Mouse (Mus musculus) heart, adult 11 months (tissue): Measurements from ENCODE around the gene Ttc33.
A peak's percentile ranks its signal among the peaks of the same experiment; 100 is the strongest.

Experiments used
- DNase-seq: peaks from one replicate; pipeline ENCODE4 v3.0.0; 2022

The Ttc33 gene

DNA sequence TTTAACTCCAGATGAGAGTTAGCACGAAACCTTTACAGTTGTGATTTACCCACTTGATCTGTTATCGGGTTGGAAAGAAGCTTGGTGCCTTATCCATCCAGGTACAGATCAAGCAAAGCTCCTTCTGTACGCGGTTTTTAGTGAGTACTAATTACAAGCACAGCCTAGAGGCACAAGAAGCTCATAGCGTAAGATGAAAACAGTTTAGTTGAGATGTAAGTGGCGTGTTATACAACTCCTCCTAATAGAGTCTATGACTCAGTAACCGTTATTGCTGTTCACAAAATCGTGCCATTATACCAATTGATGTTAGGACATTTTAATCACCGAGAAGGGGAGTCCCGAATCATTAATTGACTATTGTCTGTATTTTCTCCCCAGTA lies 959 bp downstream of the Ttc33 start:
- no peak for DNase-seq

DNA sequence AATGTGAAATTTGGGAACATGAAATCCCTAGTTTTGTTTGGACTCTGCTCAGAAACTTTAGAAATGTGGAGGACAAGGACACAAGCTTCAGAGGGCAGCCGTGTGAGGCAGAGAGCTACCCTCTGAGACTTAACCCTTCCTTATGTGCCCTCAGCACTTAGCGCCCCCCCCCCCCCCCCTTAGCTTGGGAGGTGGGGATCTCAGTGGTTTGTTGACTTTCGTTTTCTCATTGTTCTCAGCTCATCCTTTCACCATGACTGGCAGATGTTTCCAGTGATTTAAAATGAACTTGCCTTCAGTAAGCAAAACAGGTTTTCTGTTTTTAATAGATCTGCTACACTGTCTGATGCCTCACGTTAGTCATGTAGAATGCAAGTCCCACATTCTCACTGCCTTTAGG lies 1.8 kb downstream of the Ttc33 start:
- no peak for DNase-seq

DNA sequence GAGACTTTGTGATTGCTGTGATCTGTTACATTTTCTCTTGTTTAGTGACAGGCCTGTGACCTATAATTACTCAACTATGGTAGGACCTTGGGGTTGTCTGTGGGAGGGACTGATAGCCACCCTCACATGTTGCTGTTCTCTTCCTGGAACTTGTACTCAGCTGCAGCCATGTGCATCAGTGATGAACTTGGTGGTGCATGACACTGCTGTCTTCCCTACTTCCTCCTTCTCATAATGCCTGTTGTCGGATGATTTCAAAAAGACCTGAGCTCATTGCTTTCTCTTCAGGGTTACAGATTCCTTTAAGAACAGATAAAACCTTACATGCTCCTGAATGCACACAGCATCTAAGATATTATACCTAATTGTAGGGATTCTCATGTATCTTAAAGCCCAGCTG lies 2.7 kb downstream of the Ttc33 start:
- DNase-seq = no peak

DNA sequence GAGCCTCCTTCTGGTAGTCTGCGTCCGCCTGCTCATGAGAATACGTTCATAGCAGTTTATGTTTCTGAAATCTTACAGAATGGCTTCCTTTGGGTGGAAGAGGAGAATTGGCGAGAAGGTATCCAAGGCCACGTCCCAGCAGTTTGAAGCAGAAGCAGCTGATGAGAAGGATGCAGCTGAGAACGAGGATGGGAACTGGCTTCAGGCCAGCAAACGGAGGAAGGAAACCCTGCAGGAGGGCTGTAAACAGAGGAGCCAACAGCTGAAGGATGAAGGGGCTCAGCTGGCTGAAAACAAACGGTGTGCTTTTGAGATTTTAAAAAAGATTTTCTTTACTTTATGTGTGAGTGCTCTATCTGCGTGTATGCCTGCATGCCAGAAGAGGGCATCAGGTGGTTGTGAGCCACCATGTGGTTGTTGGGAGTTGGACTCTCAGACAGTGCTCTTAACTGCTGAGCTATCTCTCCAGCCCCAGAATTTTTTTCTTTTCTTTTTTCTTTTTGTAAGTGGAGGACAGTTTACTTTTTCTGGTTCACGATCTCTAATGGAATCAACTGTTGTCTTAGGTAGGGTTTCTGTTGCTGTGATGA lies 4.3 kb downstream of the Ttc33 start:
- DNase-seq = peak; percentile 93

DNA sequence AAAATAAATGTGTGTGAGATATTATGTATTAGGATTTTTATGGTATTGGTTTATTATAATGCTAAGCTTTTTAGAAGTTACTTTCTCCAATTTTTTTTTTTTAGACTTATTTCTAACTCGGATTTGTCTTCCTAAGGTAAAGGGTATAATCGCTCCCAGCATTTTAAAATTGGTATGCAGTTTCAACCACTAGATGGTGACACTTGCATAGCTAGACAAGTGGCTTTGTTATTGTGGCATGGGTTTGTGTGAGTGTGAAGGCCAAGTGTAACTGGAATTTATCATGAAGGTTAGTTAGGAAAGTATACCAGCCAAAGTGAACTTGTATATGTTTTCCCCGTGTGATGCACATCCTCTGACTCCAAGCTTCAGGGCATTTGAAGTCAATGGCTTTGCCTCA lies 8.5 kb downstream of the Ttc33 start:
- DNase-seq = no peak

DNA sequence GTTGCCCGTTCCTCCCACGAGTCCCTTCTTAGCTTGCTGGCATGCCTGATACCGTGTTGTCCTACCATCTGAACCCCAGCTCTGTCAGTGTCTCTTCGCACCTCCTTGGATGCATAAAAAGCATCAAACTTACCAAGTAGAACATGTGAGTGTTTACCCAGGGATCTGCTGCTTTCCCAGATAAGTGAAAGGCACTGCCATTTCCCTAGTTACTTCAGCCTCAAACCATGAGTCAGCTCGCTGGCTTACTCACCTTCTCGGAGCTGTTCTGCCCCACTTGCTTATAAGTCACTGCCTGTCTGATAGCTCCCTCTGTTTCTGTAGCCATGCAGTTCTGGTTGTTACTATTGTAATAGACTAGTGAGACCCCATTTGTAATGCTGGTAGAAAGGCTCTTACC lies 9.1 kb downstream of the Ttc33 start:
- DNase-seq = no peak

DNA sequence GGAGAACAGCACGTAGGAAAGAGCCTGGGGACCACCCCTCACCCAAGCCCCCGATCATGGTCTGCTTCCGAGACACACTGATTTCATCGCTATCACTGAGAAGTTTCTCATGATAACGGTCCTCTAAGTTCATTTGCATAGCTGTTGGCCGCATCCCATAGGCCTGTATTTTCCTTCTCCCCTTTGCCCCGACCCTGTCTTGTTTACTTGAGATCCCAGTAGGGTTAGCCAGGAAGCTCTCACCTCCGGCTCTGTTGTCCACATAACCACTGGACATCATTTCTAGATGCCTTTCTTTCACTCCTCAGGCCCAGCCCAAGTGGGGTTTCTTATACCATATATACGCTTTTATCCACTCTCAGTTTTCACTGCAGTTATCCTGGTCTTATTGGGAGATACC lies 9.6 kb downstream of the Ttc33 start:
- no peak for DNase-seq

DNA sequence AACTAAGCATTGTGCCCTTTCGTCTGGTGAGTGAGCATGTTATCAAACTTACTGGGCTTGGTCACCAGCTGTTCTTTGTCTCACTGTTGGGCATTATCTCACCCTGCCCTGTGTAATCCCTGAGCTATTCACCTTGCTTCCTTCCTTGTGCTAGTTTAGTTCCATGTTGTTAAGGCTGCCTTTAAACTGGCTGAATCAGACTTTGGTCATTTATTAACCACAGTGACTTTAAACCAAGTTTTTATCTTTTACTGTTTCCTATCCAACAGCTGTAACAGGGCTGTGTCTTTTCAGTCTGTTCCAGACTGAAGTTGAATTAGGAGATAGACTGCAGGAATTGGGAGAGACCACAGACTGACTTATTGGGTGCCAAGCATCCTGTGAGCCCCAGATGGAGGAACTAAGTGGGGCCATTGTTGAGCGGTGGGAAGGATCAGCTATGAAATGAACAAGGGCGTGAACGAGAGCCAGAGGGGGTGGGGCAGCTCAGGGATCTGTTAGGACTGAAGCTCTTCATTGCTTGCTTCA lies 10.7 kb downstream of the Ttc33 start:
- peak; percentile 96 for DNase-seq

DNA sequence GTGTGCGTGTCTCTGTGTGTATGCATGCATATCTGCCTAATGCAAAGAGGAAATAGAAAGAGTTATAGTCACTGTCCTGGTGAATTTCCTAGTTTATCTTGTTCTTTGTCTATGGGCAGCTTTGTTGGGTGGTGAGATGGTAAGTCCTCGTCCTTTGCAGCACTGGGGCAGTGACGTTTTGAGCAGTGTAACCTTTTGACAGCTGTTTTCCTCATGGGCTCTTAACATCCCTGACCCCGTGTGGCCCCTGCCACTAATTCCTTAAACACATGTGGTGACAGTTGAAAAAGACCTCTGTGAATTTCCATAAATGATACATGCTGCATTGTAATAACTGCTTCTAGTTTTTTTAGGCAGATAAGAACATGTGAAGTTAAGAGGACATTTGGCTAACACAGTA lies 11.4 kb downstream of the Ttc33 start:
- DNase-seq = peak; percentile 91

DNA sequence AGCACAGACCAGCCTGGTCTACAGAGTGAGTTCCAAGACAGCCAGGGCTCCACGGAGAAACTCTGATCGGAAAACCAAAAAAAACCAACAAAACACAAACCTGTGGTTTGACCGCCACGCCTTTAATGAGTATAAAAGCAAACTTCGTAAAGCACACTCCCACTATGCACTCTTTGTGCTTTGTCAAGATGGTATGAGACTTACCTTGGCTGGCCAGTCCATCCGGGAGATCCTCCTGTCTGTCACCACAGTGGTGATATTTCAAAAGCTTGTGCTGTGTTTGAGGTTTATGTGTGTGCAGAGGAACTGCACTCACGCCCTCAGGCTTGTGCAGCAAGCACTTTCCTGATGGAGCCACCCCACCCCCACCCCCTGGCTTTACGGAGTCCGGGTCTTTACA lies 19.9 kb downstream of the Ttc33 start:
- DNase-seq = no peak

DNA sequence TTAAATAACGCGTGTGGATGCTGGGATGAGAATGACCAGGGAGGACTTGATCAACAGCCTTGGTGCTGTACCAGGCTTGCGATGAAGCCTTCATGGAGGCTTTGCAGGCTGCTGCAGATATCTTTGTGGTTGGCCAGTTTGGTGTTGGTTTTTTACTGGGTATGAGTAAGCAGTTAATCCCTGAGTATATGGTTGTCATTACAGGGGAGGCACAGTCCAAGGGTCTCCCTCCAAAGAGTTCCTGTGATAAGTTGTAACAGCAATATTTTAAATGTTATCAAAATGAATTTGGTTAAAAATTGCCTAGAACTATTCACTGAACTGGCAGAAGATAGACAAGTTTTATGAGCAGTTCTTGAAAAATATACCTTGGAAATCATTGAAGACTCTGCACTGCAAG lies 23.8 kb downstream of the Ttc33 start:
- no peak for DNase-seq

DNA sequence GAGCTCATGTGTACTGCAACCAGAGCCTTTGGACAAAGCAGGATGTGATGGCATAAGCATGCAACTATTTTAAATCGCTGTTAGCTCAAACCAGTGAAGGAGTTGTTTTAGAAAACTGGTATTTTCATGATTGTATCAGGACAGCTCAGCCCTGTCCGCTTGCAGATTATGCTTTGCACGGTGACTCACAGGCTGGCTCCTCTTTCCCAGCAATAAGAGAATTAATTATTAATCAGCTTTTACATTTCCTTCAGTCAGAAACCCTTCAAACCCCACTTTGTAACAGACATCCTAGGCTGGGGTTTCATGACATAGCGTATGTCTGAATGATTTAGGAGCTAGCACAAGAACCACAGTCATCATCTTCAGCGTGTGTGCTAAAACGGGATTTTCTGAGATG lies 35.2 kb downstream of the Ttc33 start:
- DNase-seq = peak; percentile 68

DNA sequence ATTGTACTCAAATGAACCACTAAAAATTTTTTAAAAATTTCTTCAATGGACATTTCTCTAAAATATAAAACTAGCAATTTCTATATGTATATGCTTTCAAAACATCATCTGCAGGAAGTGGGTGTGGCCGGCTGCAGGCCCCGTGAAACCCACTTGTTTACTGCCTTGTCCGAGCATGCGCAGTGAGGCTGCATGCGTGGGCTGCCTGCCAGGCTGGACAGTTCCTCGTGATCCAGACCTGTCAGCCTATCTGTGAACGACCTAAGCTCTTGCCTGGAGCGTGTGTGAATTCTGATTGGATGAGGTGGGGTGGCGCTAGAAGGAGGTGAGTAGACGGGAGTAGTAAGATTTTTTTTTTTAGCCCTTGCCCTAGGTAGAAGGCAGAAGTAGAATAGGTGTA lies 45.4 kb downstream of the Ttc33 start:
- DNase-seq = peak; percentile 73

DNA sequence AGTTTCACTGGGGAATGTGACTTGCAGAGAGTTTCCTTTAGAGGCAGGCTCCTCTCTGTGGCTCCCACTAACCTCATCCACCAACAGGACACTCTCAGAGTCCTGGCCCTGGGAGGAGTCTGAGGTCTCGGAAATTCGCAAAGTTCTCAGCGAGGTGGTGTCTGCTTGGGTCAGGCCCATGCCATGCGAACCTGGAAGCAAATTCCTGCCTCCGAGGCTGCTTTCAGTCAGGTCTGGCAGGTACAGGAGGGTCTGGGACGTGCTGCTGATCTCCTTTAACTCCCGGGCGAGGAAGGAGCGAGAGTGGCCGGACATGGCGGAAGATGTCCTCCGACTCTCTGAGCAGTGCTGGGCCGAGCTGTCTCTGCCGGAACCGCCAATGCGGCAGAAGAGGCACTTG lies 49.3 kb downstream of the Ttc33 start:
- DNase-seq = peak; percentile 86

DNA sequence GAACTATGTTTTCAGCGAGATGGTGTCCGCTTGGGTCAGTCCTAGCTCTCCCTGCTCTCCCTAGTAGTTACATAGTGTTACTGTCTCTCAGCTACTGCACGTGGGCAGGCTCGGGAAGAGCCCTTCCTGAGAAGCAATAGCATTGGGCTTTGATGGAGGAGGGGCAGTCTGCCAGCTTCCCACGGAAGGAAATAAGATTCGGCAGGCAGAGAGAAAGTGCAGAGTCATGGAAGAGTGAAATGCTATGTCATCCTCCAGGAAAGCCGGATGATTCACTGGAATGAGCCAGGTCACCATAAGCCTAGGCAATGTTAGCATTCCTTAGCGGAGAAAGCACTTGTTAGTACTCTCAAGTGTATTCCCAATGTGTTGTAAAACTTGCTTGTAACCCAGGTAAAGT lies 50.2 kb downstream of the Ttc33 start:
- peak; percentile 93 for DNase-seq

DNA sequence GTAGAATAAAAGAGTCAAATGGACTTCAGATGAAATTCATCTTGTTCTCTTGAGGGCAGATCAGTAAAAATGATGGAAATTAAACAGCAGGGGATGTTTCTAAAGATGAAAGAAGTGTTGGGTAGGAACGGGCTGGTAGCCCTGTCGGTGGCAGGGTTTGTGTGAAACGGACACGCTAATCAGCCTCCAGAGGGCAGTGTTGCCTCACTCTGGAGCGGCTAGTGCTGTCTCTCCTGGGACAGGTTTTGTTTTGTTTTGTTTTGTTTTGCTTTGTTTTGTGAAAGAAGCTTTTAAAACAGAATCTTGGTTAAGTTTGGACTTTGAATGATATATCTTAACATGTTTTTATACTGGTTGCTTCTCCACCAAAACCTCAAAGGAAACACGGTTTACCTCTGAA lies 51.2 kb downstream of the Ttc33 start:
- peak; percentile 93 for DNase-seq

DNA sequence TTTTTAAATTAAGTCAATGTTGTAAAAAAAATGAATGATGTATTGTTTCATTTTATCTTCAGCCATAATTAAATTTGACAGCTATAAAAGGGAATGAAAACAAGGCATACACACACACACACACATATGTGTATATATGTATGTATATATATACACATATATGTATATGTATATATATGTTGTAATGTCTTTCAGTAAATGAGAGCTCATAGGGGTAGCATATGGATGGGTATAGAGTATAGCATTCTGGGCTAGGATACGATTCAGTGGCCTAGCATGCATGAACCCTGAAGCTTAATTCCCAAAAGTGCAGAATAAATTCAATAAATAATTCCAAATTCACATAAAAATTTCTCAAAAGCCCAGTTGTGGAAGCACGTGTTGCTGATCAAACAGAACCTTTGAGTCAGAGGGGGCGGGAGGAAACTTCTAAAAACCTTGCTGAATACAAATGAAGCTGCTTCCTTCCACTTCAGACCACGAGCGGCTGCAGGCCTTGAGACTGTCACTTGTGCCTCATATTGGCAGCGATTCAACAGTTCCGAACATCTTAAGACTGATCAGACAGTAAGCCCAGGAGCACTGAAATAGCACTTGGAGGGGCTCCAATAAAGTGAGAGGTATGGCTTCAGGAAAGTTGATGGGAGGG lies 51.8 kb downstream of the Ttc33 start:
- peak; percentile 93 for DNase-seq

DNA sequence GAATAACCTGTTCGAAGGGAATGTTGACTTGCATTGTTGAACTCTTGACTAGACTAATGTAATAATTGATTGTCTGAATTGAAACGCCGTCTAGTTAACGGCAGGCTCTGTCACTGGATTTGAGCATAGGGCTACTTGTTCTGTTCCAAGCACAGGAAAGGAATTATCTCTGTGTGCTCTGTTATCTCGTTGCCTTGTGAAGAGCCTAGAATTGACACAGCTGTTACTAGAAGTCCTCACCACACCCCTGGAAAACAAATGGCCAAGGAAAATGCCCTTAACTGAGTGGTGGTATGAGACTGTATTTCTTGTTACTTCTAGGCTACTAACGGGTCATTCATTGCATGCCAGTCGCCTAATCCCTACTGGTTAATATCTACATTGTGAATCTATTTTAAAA lies 52.7 kb downstream of the Ttc33 start:
- DNase-seq = peak; percentile 88

DNA sequence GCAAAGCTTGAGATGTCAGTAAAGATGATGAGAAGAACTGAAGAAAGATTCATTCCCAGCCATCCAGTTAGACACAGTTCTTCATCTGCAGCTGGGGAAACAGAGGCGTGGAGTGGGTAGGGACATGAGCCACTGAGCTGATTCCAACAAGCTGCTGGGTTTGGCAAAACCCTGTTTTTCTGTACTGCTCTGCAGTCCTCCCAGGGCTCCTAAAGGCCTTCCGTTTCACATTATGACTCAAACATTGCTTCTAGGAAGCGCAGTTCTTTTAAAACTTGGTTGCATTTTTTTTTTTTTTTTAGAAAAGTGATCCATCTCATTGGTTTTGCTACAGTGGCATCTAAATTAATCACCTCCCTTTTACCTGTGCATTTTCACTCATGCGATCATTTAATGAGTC lies 53.2 kb downstream of the Ttc33 start:
- DNase-seq = peak; percentile 94

DNA sequence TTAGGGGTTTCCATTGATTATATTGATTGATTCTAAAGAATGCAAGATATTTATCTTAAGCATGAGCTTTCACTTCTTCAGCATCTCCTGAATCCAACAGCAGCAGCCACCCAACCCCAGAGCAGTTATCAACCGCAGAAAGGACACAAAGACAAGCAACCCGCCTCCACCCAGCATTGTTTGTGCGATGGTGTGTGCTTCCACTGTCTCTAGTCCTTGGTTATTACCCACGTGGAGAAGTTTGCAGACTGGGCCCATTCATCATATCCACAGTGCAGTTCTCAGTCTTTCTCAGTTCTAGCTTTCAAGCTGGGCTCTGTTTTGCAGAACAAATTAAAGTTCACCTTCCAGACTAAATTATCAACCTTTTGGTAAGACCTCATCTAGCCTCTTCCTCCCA lies 54.0 kb downstream of the Ttc33 start:
- peak; percentile 88 for DNase-seq

DNA sequence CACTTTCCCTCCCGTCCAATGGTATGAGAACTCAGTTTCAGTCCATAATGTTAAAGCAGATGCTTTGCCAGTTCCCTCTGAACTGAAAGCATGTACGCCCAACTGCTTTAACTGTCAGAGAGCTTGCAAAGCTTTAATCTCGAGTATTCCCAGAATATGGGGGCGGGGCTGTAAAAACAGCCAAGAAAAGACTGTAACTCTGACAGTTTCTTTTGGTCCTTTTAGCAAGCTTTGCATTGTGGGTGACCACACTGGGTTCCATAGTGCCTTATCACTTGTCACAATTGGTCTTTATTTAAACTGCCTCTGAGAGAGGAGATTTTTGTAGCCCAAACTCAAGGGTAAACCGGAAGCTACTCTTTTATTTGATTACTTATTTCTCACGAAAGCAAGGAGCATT lies 54.6 kb downstream of the Ttc33 start:
- DNase-seq = peak; percentile 90

DNA sequence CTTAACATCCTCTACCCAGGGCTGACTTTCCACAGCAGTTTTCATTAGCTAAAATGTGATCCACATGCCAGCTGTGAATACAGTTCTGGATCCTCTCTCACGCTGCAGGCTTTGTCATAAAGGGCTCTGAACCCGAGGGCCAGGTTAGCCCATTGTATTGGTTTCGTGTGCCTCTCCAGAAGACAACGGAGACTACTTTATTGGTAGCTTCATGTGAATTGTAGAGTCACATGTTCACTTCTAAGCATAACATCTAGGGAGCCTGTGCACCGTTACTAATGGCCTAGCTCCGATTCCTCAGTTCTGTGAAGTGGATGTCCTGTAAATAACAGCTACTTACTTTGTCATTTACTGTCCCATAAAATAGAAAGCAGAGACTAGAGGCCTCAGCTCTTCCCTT lies 55.0 kb downstream of the Ttc33 start:
- DNase-seq = peak; percentile 86

DNA sequence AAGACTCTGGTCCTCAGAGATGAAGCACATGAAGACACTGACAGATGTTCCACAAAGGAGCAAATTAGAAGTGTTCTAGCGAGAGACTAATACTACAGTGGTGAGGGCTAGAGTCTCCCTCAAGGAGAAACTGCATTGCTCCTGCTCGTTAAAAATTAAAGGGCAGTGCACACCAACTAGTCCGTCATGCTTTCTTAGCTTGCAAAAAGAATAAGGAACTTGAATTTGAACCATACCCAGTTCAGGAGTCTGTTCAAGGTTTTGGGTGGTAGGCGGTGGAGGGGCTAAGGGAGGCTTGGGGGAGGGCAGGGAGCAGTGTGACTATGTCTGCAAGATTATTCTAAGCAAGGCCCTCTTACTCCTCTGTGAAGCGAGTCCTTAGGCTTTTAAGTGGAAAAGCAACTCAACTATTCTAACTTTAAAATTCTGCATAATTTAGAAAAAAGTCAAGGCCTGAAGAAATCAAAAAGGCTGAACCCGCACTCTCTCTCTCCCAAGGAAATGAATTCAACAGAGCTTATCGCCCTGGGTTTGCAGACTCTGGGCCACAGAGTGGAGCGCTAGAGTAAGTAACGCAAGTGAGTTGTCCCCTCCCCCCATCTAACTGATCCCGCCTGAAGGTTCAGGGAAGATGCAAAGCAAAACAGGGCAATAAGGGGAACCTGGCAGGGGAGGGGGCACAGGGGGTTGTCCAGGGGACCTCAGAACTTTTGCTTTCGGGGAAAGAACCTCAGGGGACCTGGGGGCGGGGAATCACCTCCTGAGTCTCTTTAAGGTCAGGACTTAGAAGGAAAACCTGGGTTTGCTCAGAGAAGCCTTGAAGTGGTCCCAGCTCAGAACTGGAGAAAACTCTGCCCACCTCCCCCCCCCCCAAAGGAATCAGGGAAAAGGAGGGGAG lies 56.2 kb downstream of the Ttc33 start:
- DNase-seq = peak; percentile 97
